Mouse (Mus musculus): Measurements from ENCODE around the gene Tenm3.

DNA sequence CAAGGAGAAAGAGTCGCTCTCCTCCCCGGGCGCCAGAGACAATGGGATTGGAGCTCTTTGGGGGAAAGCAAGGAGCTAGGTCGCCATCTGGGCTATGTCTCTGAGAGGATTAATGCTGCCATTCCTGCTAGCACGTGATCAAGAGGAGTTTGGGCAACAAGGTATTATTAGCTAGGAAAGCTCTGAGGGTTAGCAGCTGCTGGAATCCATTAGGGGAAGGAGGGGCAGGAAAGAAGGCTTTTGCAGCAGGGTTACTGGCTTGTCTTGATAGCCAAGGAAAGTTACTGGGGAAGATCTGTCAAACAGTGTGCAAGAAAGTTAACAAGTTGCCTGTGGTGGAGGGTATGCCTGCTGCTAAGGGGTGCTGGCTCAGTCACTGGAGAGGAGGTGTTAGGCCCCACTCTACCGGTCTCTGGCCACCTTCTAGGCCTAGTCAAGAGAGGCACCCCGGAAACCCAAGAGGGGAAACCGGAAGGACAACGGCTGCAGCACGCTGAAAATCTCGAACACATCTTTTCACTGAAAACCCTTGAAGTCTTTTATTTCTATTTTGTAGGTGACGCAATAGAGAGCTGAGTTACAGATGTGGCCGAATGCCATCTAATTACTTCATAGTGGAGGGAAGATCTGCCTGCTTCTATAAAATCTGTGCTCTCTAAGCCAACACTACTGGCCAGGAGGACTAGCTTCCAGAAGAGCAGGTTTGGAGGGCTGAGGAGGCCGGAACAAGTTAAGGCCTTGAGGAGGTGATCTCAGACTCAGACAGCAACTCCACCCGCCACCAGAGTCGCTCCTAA, 534.4 kb downstream of the Tenm3 start:
- no peak for TF ChIP-seq CTCF (IDR thresholded peaks at IDR 0.05; ENCODE audit: borderline replicate concordance, control insufficient read depth, extremely low read depth, insufficient read depth, low read length, poor library complexity)
- TF ChIP-seq POLR2A (IDR thresholded peaks at IDR 0.05; ENCODE audit: control insufficient read depth, extremely low read depth, insufficient read depth, low read length, poor library complexity), result no peak

All from thymus, adult 2 months (tissue).